9 mouse cellular contexts compared by ENCODE assay signal in the genomic region with DNA sequence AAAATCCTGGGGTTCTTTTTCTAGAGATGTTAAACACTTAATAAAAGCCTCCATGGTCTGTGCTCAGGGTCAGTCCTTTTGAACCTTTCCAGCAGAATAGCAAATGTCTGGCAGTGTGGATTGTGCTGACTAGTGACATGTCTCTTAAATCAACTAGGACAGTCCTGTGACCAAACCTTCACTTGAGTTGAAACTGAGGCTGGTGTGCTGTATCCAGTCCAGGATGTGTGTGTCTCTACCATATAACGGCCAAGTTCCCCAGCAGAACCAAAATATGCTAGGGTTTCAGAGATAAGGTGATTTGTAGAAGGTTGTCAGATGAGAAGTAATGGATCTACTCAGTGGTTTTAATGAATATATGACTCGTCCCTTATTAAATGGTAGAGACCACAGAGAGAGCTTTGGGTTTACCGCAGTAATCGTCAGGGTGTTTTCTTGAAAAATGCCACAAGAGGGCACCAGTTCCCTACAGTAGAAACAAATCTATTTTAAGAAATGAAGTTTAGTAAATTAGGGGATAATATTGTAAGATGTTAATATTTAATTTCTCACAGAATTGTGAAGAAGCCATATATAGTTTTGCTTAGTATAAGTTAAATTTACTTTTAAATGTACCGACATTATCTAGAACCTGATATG. TPM values are rescaled to one million over a fixed set of nuclear protein-coding genes. Genes with fewer than 3 reads are reported as not detected.
A peak's percentile ranks its signal among the peaks of the same experiment; 100 is the strongest.
DNase-seq lines count a peak whose midpoint lies in the region; ATAC-seq lines count a peak whose summit lies in the region.
"Had no signal": no experiment of that assay in that cellular context is flagged by ENCODE, and none has a peak within 500 bp of the region (broad histone marks: within the 10 kb centered on the region; RNA-seq: fewer than 3 reads in every experiment).

No protein-coding gene starts in this region.

- H3K27me3 ChIP-seq in kidney, embryonic 14.5 days (ENCODE audit: control insufficient read depth, insufficient read depth, low read length), result no peaks in the 10 kb centered on the region
- no peaks in the 10 kb centered on the region for H3K27me3 ChIP-seq in embryonic facial prominence, embryonic 14.5 days (replicated peaks; ENCODE audit: control insufficient read depth, insufficient read depth, low read length)
- H3K27me3 ChIP-seq in neural tube, embryonic 13.5 days, result no peaks in the 10 kb centered on the region
- H3K27me3 ChIP-seq: embryonic facial prominence, embryonic 12.5 days had no signal

- peak; percentile 38 for DNase-seq in kidney, postnatal 14 days
- DNase-seq in A20 (ENCODE audit: low read depth, low spot score), result peak; percentile 39
- DNase-seq in CD4-positive, CD25-positive, alpha-beta regulatory T cell, adult 2 months (ENCODE audit: low read depth, low spot score), result peak; percentile 69
- DNase-seq in embryonic facial prominence, embryonic 14.5 days (ENCODE audit: low spot score), result peak; percentile 20
- no peak for DNase-seq in gastrocnemius, postnatal 10 days
- DNase-seq in adrenal gland, adult 18-20 months (ENCODE audit: low spot score in 2 of 2), result no peak

- no peak for ATAC-seq in kidney, embryonic 14.5 days (ENCODE audit: low FRiP score, low TSS enrichment)
- no peak for ATAC-seq in embryonic facial prominence, embryonic 14.5 days (ENCODE audit: low read depth)
- ATAC-seq in neural tube, embryonic 13.5 days (ENCODE audit: low read depth), result peak; percentile 19; the same call in 1 of the 2 replicates

- H3K36me3 ChIP-seq in kidney, embryonic 14.5 days (ENCODE audit: control insufficient read depth, insufficient read depth, low read length), result peaks cover 37% of the 10 kb centered on the region
- H3K36me3 ChIP-seq in embryonic facial prominence, embryonic 14.5 days (ENCODE audit: control insufficient read depth, insufficient read depth, low read length), result peaks cover 78% of the 10 kb centered on the region
- H3K36me3 ChIP-seq in neural tube, embryonic 13.5 days, result peaks cover 73% of the 10 kb centered on the region

- H3K4me1 ChIP-seq in kidney, embryonic 14.5 days (ENCODE audit: control insufficient read depth, insufficient read depth, low read length), result no peaks in the 10 kb centered on the region
- H3K4me1 ChIP-seq in embryonic facial prominence, embryonic 14.5 days (ENCODE audit: control insufficient read depth, insufficient read depth, low read length), result no peaks in the 10 kb centered on the region
- no peaks in the 10 kb centered on the region for H3K4me1 ChIP-seq in neural tube, embryonic 13.5 days (replicated peaks)
- H3K4me1 ChIP-seq: embryonic facial prominence, embryonic 12.5 days had no signal

- H3K4me2 ChIP-seq in kidney, embryonic 14.5 days (replicated peaks; ENCODE audit: low read depth, low read length), result no peak overlapping the region
- H3K4me2 ChIP-seq in embryonic facial prominence, embryonic 14.5 days (ENCODE audit: low read depth, low read length), result no peak overlapping the region
- no peak overlapping the region for H3K4me2 ChIP-seq in neural tube, embryonic 13.5 days
- H3K4me2 ChIP-seq: embryonic facial prominence, embryonic 12.5 days had no signal

- 66% methylated on average over 5 of the region's 5 CpGs for WGBS in kidney, embryonic 14.5 days
- 56% methylated on average over 5 of the region's 5 CpGs for WGBS in embryonic facial prominence, embryonic 14.5 days
- WGBS in neural tube, embryonic 13.5 days, result 57% methylated on average over 5 of the region's 5 CpGs

- H3K9me3 ChIP-seq in kidney, embryonic 14.5 days (ENCODE audit: control insufficient read depth, low read length), result no peaks in the 10 kb centered on the region
- no peaks in the 10 kb centered on the region for H3K9me3 ChIP-seq in embryonic facial prominence, embryonic 14.5 days (ENCODE audit: control insufficient read depth, low read length)
- no peaks in the 10 kb centered on the region for H3K9me3 ChIP-seq in neural tube, embryonic 13.5 days
- H3K9me3 ChIP-seq: embryonic facial prominence, embryonic 12.5 days had no signal

- no peak overlapping the region for H3K9ac ChIP-seq in kidney, embryonic 14.5 days (ENCODE audit: low read depth, low read length)
- H3K9ac ChIP-seq in embryonic facial prominence, embryonic 14.5 days (ENCODE audit: low read depth, low read length), result no peak overlapping the region
- no peak overlapping the region for H3K9ac ChIP-seq in neural tube, embryonic 13.5 days
- H3K9ac ChIP-seq: embryonic facial prominence, embryonic 12.5 days had no signal

- H3K4me3 ChIP-seq in kidney, embryonic 14.5 days (ENCODE audit: low read length), result no peak overlapping the region
- no peak overlapping the region for H3K4me3 ChIP-seq in embryonic facial prominence, embryonic 14.5 days (ENCODE audit: low read depth, low read length)
- H3K4me3 ChIP-seq in neural tube, embryonic 13.5 days, result no peak overlapping the region
- H3K4me3 ChIP-seq: embryonic facial prominence, embryonic 12.5 days had no signal

- H3K27ac ChIP-seq in kidney, embryonic 14.5 days (ENCODE audit: low read depth, low read length), result no peak overlapping the region
- no peak overlapping the region for H3K27ac ChIP-seq in embryonic facial prominence, embryonic 14.5 days (replicated peaks; ENCODE audit: low read depth, low read length)
- no peak overlapping the region for H3K27ac ChIP-seq in neural tube, embryonic 13.5 days (replicated peaks)
- H3K27ac ChIP-seq: embryonic facial prominence, embryonic 12.5 days had no signal

RNA-seq across cellular contexts. Expression of gene Traf6, which starts 15.5 kb away (rescaled TPM):
- 7.5 and 18.4 TPM in 2 replicates for polyA plus RNA-seq in kidney, embryonic 14.5 days (2014; fragmentation: Nextera tagmentation; extraction: Ambion mirVana)
- polyA plus RNA-seq in embryonic facial prominence, embryonic 14.5 days (2014; fragmentation: Nextera tagmentation; extraction: Ambion mirVana), result 12.8 and 13.3 TPM in 2 replicates
- polyA plus RNA-seq in neural tube, embryonic 13.5 days (2015; fragmentation: Nextera tagmentation; extraction: Ambion mirVana), result 6.6 and 7.3 TPM in 2 replicates
- 10 to 100 TPM; 11.5 to 12.1 TPM for total RNA-seq in gastrocnemius, postnatal 10 days (2021)
- 10 to 100 TPM; 21.0 to 22.9 TPM for total RNA-seq in adrenal gland, adult 18-20 months (2021)

RNA-seq across cellular contexts. Expression of gene B230118H07Rik, which starts 44.4 kb away (rescaled TPM):
- 60.6 and 83.0 TPM in 2 replicates for polyA plus RNA-seq in kidney, embryonic 14.5 days (2014; fragmentation: Nextera tagmentation; extraction: Ambion mirVana)
- 55.8 and 65.6 TPM in 2 replicates for polyA plus RNA-seq in embryonic facial prominence, embryonic 14.5 days (2014; fragmentation: Nextera tagmentation; extraction: Ambion mirVana)
- polyA plus RNA-seq in neural tube, embryonic 13.5 days (2015; fragmentation: Nextera tagmentation; extraction: Ambion mirVana), result 60.5 and 66.7 TPM in 2 replicates
- total RNA-seq in gastrocnemius, postnatal 10 days (2021), result 10 to 100 TPM; 50.4 to 50.8 TPM
- total RNA-seq in adrenal gland, adult 18-20 months (2021), result 10 to 100 TPM; 24.7 to 28.4 TPM

RNA-seq across cellular contexts. Expression of gene Rag1, which starts 44.4 kb away (rescaled TPM):
- polyA plus RNA-seq in kidney, embryonic 14.5 days (2014; fragmentation: Nextera tagmentation; extraction: Ambion mirVana), result 0.03 TPM in 1 of 2 replicates, not detected in the other
- 0.31 and 0.33 TPM in 2 replicates for polyA plus RNA-seq in embryonic facial prominence, embryonic 14.5 days (2014; fragmentation: Nextera tagmentation; extraction: Ambion mirVana)
- 0.04 TPM in 2 replicates for polyA plus RNA-seq in neural tube, embryonic 13.5 days (2015; fragmentation: Nextera tagmentation; extraction: Ambion mirVana)
- total RNA-seq in gastrocnemius, postnatal 10 days (2021), result under 1 TPM; 0.16 to 0.61 TPM
- total RNA-seq in adrenal gland, adult 18-20 months (2021), result not detected

Comparison
In these comparisons a context has a peak if more than half of its experiments do, and no peak if none do; other contexts are left out.
1. DNase-seq: peak in kidney, postnatal 14 days (single experiment), A20 (single experiment), CD4-positive, CD25-positive, alpha-beta regulatory T cell, adult 2 months (single experiment) and embryonic facial prominence, embryonic 14.5 days (single experiment); none in gastrocnemius, postnatal 10 days (single experiment) and adrenal gland, adult 18-20 months (0 of 2).